Mouse (Mus musculus): Measurements from ENCODE around the gene Fam90a1b. TPM values are rescaled to one million over a fixed set of nuclear protein-coding genes. Genes with fewer than 3 reads are reported as not detected.
"Not testable (repeated sequence)": the region's sequence is repeated elsewhere in the genome, so short reads cannot be mapped to it uniquely, and the experiment has no call there.

The Fam90a1b gene
- 0.25 and 0.86 TPM in 2 replicates for polyA plus RNA-seq (2012; rRNA removed)

DNA sequence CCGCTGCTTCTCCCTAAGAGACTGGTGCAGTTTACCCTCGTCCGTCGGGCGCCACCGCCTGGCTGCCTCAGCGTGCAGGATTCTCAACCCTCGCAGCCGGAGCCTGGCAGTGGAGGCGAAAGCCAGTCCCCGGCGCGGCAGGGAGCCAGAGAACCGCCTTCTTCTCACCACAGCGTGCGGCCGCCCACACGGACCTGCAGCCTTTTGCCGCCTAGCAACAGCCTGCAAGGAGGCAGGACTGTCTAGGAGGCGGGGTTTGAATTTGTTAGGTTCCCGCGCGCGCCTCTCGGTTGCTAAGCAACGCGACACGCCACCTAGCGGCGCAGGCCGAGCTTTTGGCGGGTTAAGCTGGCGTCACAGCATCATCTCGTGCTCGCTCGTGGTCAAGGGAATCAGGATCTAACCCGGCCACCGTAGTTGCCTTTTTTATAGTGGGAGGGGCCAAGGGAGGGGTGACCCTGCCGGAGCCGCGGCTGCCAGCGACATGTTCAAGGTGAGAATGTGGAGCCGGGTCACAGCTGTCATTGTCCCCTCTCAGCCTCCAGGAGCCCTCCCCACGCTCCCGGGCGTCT lies at the start of gene Fam90a1b, which contains the start of gene Apoo:
TSS of gene Fam90a1b (minus strand) at position 108 of the 572 bp plus-strand sequence.
TSS of gene Apoo (plus strand) at position 448 of the 572 bp plus-strand sequence.
- peak; percentile 71 for DNase-seq (ENCODE audit: low read depth)

- DNase-seq (ENCODE audit: low read depth) = no peak
These were observed 42.4 kb upstream of the Fam90a1b start for GRCm38 (mm10) chrX:94408975-94409374.

DNA sequence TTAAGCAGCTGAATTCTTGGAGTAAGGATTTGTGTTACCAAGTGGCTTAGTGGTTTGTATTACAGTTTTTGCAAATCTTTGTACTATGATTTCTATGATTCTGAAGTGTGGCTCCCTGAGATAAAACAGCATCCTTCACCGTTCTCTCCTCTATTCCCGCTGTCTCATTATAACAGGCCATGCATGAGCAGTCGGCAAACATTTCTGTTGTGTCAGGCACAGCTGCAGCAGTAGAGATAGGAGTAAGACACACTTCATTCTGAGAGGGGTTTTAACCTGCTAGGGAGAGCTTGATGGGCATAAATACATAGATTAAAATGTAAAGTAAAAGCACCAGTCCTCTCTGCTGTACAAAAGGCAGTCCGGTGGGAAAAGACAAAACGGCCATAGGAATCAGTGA lies 12.2 kb upstream of the Fam90a1b start:
- DNase-seq (ENCODE audit: low read depth) = no peak

DNA sequence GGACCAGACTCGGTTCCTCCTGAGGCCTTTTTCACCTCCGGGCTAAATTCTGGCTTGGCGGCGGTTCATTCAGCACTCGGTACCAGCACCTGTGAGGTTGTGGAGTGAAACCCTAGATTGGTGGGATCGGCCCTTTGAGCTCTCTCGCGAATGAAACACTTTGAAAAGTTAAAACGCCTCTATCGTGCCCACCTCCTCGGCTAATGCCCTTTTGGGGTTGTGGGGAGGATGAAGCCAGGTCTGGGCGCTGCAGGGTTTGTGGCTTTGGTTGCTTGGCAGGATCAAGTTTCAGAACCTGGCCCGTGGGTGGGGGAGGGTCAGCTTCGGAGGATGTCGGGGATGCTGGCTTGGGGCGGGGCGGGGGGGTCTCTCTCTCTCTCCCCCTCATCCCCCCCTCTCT lies 671 bp upstream of the Fam90a1b start:
- no peak for DNase-seq (ENCODE audit: low read depth)

GRCm38 (mm10) chrX:94366029-94366428 lies 548 bp downstream of the Fam90a1b start:
- DNase-seq (ENCODE audit: low read depth) = no peak

GRCm38 (mm10) chrX:94365381-94365925 lies 1.1 kb downstream of the Fam90a1b start:
- no peak for DNase-seq (ENCODE audit: low read depth)

DNA sequence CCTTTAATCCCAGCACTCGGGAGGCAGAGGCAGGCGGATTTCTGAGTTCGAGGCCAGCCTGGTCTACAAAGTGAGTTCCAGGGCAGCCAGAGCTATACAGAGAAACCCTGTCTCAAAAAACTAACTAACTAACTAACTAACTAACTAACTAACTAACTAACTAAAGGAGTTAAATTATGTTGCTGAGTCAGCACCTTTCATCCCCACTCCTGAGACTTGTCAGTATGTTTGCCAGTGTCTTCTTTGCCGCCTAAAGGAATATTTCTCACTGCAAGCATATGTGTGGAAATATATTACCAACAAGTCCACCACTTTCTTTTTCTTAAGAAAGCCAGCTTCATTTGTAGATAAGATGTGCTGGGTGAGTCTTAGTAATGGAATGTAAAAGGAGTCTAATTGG lies 22.9 kb downstream of the Fam90a1b start:
- not testable (repeated sequence) for DNase-seq (ENCODE audit: low read depth)

- no peak for DNase-seq (ENCODE audit: low read depth)
These were observed 45.3 kb downstream of the Fam90a1b start for GRCm38 (mm10) chrX:94321036-94321902.

Other genes starting within 250 kb of the Fam90a1b start
- gene Zfx, start 243.1 kb downstream of the Fam90a1b start, polyA plus RNA-seq (2012; rRNA removed) = 9.6 and 11.7 TPM in 2 replicates
- gene Eif2s3x, start 153.9 kb downstream of the Fam90a1b start, polyA plus RNA-seq (2012; rRNA removed) = 47.4 and 47.5 TPM in 2 replicates
- gene Klhl15, start 132.2 kb downstream of the Fam90a1b start, polyA plus RNA-seq (2012; rRNA removed) = 8.3 and 11.0 TPM in 2 replicates
- 10.7 and 11.7 TPM in 2 replicates for gene Apoo, start 340 bp upstream of the Fam90a1b start, polyA plus RNA-seq (2012; rRNA removed)
- gene Maged1, start 175.4 kb upstream of the Fam90a1b start, polyA plus RNA-seq (2012; rRNA removed) = 512 and 568 TPM in 2 replicates

All from gonadal fat pad, adult 2 months (tissue).